Mouse (Mus musculus): Measurements from ENCODE around the gene Bche. TPM values are rescaled to one million over a fixed set of nuclear protein-coding genes. Genes with fewer than 3 reads are reported as not detected.

Gene Bche
- polyA plus RNA-seq (2015; fragmentation: Illumina TruSeq; extraction: RNeasy Lipid Tissue Mini Kit (QIAGEN cat#74804); ENCODE audit: insufficient read depth, low replicate concordance) = 0.15 TPM

DNA sequence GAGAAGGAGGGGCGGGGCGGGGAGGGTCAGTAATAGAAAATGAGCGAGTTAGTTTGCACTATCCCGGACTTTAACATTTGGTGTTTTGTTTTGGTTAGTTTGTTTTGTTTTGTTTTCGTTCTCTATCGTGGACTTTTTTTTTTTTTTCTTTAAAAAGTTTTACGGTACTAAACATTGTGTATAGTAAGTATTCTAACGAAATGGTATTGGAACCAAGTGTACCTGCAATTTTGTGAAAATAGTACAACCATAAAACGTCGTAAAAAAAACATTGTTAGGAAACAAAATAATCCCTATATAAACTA, at the start of gene Bche:
Gene Bche, minus strand, starts transcription at position 6 of the 305 bp plus-strand sequence.

